Mouse (Mus musculus): Measurements from ENCODE around the gene Foxj3. TPM values are rescaled to one million over a fixed set of nuclear protein-coding genes. Genes with fewer than 3 reads are reported as not detected.

Gene Foxj3
- polyA plus RNA-seq, 1 experiment from 2014 or later, result 23.5 TPM

GRCm38 (mm10) chr4:119657011-119657410, 120.2 kb downstream of the Foxj3 start:
- no peaks in the 10 kb centered on the region for H3K4me1 ChIP-seq (replicated peaks)
- no peaks in the 10 kb centered on the region for H3K36me3 ChIP-seq
- WGBS, result 100% methylated on average over 1 of the region's 1 CpGs
- no peak overlapping the region for H3K27ac ChIP-seq (replicated peaks)
- no peaks in the 10 kb centered on the region for H3K27me3 ChIP-seq
- ATAC-seq (ENCODE audit: low read depth), result no peak
- no peak overlapping the region for H3K9ac ChIP-seq
- no peak overlapping the region for H3K4me3 ChIP-seq
- H3K9me3 ChIP-seq, result peaks cover 15% of the 10 kb centered on the region
- no peak overlapping the region for H3K4me2 ChIP-seq

- no peaks in the 10 kb centered on the region for H3K36me3 ChIP-seq
- no peak overlapping the region for H3K4me3 ChIP-seq
- 64% methylated on average over 2 of the region's 2 CpGs for WGBS
- ATAC-seq (ENCODE audit: low read depth), result no peak
- no peaks in the 10 kb centered on the region for H3K27me3 ChIP-seq
- H3K27ac ChIP-seq (replicated peaks), result no peak overlapping the region
- peaks cover 10% of the 10 kb centered on the region for H3K9me3 ChIP-seq
- H3K4me1 ChIP-seq (replicated peaks), result no peaks in the 10 kb centered on the region
- no peak overlapping the region for H3K4me2 ChIP-seq
- H3K9ac ChIP-seq, result no peak overlapping the region
Observed at GRCm38 (mm10) chr4:119658246-119658645, 121.4 kb downstream of the Foxj3 start.

GRCm38 (mm10) chr4:119658731-119659130, 121.9 kb downstream of the Foxj3 start, which contains the start of gene Guca2b:
Gene Guca2b (minus strand): TSS chr4:119658954.
- 87% methylated on average over 4 of the region's 4 CpGs for WGBS
- H3K4me1 ChIP-seq (replicated peaks), result no peaks in the 10 kb centered on the region
- no peak within 1 kb of the TSS for H3K4me3 ChIP-seq
- H3K27me3 ChIP-seq, result no peaks in the 10 kb centered on the region
- H3K9ac ChIP-seq, result no peak within 1 kb of the TSS
- ATAC-seq (ENCODE audit: low read depth), result no peak
- no peak within 1 kb of the TSS for H3K4me2 ChIP-seq
- peaks cover 5% of the 10 kb centered on the region; the same call in 1 of the 2 replicates for H3K9me3 ChIP-seq
- no peaks in the 10 kb centered on the region for H3K36me3 ChIP-seq
- H3K27ac ChIP-seq (replicated peaks), result no peak within 1 kb of the TSS

- H3K4me1 ChIP-seq (replicated peaks), result no peaks in the 10 kb centered on the region
- ATAC-seq (ENCODE audit: low read depth), result no peak
- H3K4me3 ChIP-seq, result no peak overlapping the region
- H3K27me3 ChIP-seq, result no peaks in the 10 kb centered on the region
- no peak overlapping the region for H3K4me2 ChIP-seq
- no peak overlapping the region for H3K9ac ChIP-seq
- no peaks in the 10 kb centered on the region for H3K9me3 ChIP-seq
- no peaks in the 10 kb centered on the region for H3K36me3 ChIP-seq
- no peak overlapping the region for H3K27ac ChIP-seq (replicated peaks)
- 85% methylated on average over 8 of the region's 8 CpGs for WGBS
Observed at GRCm38 (mm10) chr4:119660007-119660406, 123.2 kb downstream of the Foxj3 start.

- ATAC-seq (ENCODE audit: low read depth), result no peak
Observed at GRCm38 (mm10) chr4:119662151-119662550, 125.3 kb downstream of the Foxj3 start.

DNA sequence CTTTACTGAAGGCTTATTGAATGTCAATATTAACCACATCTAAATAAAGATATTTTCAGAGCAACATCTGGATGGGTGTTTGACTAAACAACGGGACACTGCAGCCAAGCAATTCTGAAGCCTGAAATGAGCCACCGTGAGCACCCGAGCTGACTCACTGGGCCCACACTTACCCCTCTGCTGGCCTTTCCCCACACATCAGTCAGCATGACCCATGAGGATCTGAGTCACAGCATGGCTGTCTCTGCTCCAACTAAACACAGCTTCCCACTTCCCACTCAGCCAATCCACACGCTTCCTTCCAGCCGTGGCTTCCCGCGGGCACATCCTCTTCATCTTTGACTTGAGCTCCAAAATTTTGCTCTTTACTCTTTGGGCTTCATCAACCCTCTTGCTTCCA, 126.2 kb downstream of the Foxj3 start:
- ATAC-seq (ENCODE audit: low read depth), result no peak
- 91% methylated on average over 7 of the region's 7 CpGs for WGBS

More at GRCm38 (mm10) chr4:119662151-119662550, 125.3 kb downstream of the Foxj3 start:
- Histone ChIP-seq H3K36me3 (no peaks in the 10 kb centered on the region), H3K27me3 (no peaks in the 10 kb centered on the region), H3K9me3 (no peaks in the 10 kb centered on the region), H3K4me2 (no peak overlapping the region), H3K4me3 (no peak overlapping the region), H3K27ac (replicated peaks) (no peak overlapping the region), H3K9ac (no peak overlapping the region), H3K4me1 (replicated peaks) (0 out of 2 replicates have a peak, but pooled peaks cover 7% of the 10 kb centered on the region)
- WGBS, result 85% methylated on average over 4 of the region's 4 CpGs

GRCm38 (mm10) chr4:119663409-119664095, 126.7 kb downstream of the Foxj3 start:
- 92% methylated on average over 14 of the region's 14 CpGs for WGBS
- ATAC-seq (ENCODE audit: low read depth), result no peak
- Histone ChIP-seq H3K27me3 (no peaks in the 10 kb centered on the region), H3K9me3 (no peaks in the 10 kb centered on the region), H3K4me2 (no peak overlapping the region), H3K4me3 (no peak overlapping the region), H3K4me1 (replicated peaks) (0 out of 2 replicates have a peak, but pooled peaks cover 7% of the 10 kb centered on the region), H3K36me3 (no peaks in the 10 kb centered on the region), H3K9ac (no peak overlapping the region), H3K27ac (replicated peaks) (no peak overlapping the region)

More for the DNA sequence above, 126.2 kb downstream of the Foxj3 start:
- Histone ChIP-seq H3K4me2 (no peak overlapping the region), H3K36me3 (no peaks in the 10 kb centered on the region), H3K4me3 (no peak overlapping the region), H3K27me3 (no peaks in the 10 kb centered on the region), H3K9ac (no peak overlapping the region), H3K27ac (replicated peaks) (no peak overlapping the region), H3K4me1 (replicated peaks) (0 out of 2 replicates have a peak, but pooled peaks cover 7% of the 10 kb centered on the region), H3K9me3 (no peaks in the 10 kb centered on the region)

DNA sequence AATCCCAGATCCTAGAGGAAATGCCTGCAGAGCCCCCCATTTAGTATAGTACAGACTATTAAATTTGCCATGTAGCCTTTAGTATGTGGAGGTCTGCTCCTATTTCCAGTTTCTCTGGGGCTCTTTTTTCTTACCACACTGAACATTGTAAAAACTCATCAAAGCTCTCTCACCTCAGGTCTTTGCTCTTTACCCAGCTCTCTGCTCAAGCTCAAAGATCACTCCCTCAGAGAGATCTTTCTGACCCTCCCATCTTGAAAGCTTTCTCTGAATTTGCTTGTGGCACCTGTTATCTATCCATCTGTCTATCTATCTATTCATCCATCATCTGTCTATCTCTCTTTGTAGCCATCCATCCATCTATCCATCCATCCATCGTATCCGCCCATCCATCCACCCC, 128.4 kb downstream of the Foxj3 start:
- no peak for ATAC-seq (ENCODE audit: low read depth)
- no peaks in the 10 kb centered on the region for H3K9me3 ChIP-seq
- no peak overlapping the region for H3K27ac ChIP-seq (replicated peaks)
- H3K27me3 ChIP-seq, result no peaks in the 10 kb centered on the region
- H3K4me3 ChIP-seq, result no peak overlapping the region
- H3K9ac ChIP-seq, result no peak overlapping the region
- H3K36me3 ChIP-seq, result no peaks in the 10 kb centered on the region
- peaks cover 15% of the 10 kb centered on the region for H3K4me1 ChIP-seq (replicated peaks)
- WGBS, result 95% methylated on average over 2 of the region's 2 CpGs
- no peak overlapping the region for H3K4me2 ChIP-seq

DNA sequence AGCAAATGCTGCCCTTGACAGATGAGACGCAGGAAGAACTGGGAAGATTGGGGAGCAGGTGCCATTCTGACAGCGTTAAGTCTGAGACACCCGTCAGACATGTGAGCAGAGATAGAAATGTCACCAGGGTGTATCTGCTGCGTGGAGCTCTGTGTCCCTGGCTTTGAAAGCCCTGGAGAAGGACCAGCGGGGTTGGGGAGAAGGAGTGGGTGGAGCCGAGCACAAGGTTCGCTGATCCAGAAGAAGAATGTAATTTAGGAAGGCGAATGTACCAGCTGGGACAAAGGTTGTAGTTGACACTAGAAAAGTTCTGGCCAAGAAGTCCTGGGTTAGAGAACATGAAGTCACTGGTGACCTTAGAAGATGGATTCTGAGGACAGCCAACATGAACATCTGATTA, 129.3 kb downstream of the Foxj3 start:
- peaks cover 23% of the 10 kb centered on the region for H3K4me1 ChIP-seq (replicated peaks)
- no peak overlapping the region for H3K4me3 ChIP-seq
- WGBS, result 42% methylated on average over 8 of the region's 8 CpGs
- no peaks in the 10 kb centered on the region for H3K36me3 ChIP-seq
- ATAC-seq (ENCODE audit: low read depth), result no peak
- no peaks in the 10 kb centered on the region for H3K27me3 ChIP-seq
- no peak overlapping the region for H3K27ac ChIP-seq (replicated peaks)
- H3K9me3 ChIP-seq, result no peaks in the 10 kb centered on the region
- H3K4me2 ChIP-seq, result no peak overlapping the region
- H3K9ac ChIP-seq, result no peak overlapping the region

DNA sequence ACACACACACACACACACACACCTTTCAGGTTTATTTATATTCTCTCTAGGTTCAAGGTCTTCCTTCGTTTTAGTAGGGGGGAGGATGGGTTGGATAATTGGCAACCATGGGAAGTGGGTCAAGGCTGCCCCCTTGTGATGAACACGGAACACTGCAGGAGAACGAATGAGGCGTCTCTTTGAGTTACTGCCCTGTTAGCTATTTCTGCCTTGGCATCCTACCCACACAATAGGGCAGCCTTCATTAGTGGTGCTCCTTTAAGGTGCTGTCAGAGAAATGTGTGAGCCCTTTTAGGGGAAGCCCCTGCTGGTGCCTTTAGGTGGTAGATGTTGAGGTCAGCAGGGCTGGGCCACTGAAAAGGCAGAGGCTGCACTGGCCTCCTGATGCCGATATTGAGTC, 130.7 kb downstream of the Foxj3 start:
- Histone ChIP-seq H3K36me3 (no peaks in the 10 kb centered on the region), H3K27ac (replicated peaks) (no peak overlapping the region), H3K4me2 (no peak overlapping the region), H3K9ac (no peak overlapping the region), H3K4me1 (replicated peaks) (peaks cover 23% of the 10 kb centered on the region), H3K27me3 (no peaks in the 10 kb centered on the region), H3K4me3 (no peak overlapping the region), H3K9me3 (no peaks in the 10 kb centered on the region)
- 26% methylated on average over 5 of the region's 5 CpGs for WGBS
- ATAC-seq (ENCODE audit: low read depth), result no peak

GRCm38 (mm10) chr4:119668185-119668584, 131.4 kb downstream of the Foxj3 start:
- no peak overlapping the region for H3K4me2 ChIP-seq
- H3K36me3 ChIP-seq, result no peaks in the 10 kb centered on the region
- no peaks in the 10 kb centered on the region for H3K9me3 ChIP-seq
- no peak for ATAC-seq (ENCODE audit: low read depth)
- no peak overlapping the region for H3K4me3 ChIP-seq
- no peaks in the 10 kb centered on the region for H3K27me3 ChIP-seq
- 92% methylated on average over 3 of the region's 3 CpGs for WGBS
- no peak overlapping the region for H3K27ac ChIP-seq (replicated peaks)
- peaks cover 23% of the 10 kb centered on the region for H3K4me1 ChIP-seq (replicated peaks)
- H3K9ac ChIP-seq, result no peak overlapping the region

- Histone ChIP-seq H3K27ac (replicated peaks) (no peak overlapping the region), H3K9me3 (no peaks in the 10 kb centered on the region), H3K9ac (no peak overlapping the region), H3K36me3 (no peaks in the 10 kb centered on the region), H3K4me3 (no peak overlapping the region), H3K27me3 (no peaks in the 10 kb centered on the region), H3K4me2 (no peak overlapping the region), H3K4me1 (replicated peaks) (peaks cover 23% of the 10 kb centered on the region)
- ATAC-seq (ENCODE audit: low read depth), result no peak
- WGBS, result 78% methylated on average over 4 of the region's 4 CpGs
Observed at GRCm38 (mm10) chr4:119668596-119668995, 131.8 kb downstream of the Foxj3 start.
